Mouse (Mus musculus): Measurements from ENCODE around the gene Atpaf2.
A peak's percentile ranks its signal among the peaks of the same experiment; 100 is the strongest.

Gene Atpaf2

GRCm38 (mm10) chr11:60351388-60351787 lies 66.9 kb downstream of the Atpaf2 start:
- DNase-seq (ENCODE audit: low read depth, low spot score): peak; percentile 71

Measured in 3T3-L1 (cell line).